Mouse (Mus musculus) heart, adult 2 months (tissue): ENCODE measurements around the gene 1700025F22Rik.

Experiments
- CTCF ChIP-seq: fragments of 200-600 bp; IDR thresholded peaks from 2 replicates; pipeline ENCODE4 v1.8.1; 2022; ENCODE audit warnings: antibody characterized with exemption, mild to moderate bottlenecking, moderate library complexity
- EP300 ChIP-seq: fragments of 200-500 bp; IDR thresholded peaks from 2 replicates; pipeline ENCODE4 v1.6.1; 2011; ENCODE audit warnings: low read depth, low read length, control low read depth; ENCODE audit not compliant: insufficient read depth

DNA sequence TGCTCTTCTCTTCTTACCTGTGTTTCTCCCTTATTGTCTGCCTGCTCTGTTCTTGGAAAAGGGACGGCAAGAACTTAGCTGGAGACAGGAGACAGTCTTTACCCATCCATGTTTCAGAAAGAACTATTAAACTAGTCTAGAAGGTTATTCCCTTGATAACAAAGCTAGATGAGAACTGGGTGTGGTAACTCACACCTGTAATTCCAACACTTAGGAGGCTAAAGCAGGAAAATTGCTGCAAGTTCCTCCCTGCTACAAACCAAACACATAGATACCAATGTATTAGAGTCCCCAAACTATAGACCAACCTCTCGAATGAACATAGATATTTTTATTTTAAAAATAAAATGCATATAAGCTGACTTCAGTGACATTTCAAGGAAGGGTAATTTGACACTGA, 30.3 kb downstream of the 1700025F22Rik start:
- TF ChIP-seq CTCF (no peak), EP300 (no peak)
